Mouse (Mus musculus) hindbrain, embryonic 11.5 days (tissue): ENCODE results near the gene Efhd2. TPM values are rescaled to one million over a fixed set of nuclear protein-coding genes. Genes with fewer than 3 reads are reported as not detected.
A peak's percentile ranks its signal among the peaks of the same experiment; 100 is the strongest.

ENCODE experiments used
- ATAC-seq: fragments of 200-750 bp; cut with Nextera tagmentation; 2 replicates; pipeline ENCODE4 v1.8.0; 2017; ENCODE audit warnings: mild to moderate bottlenecking, moderate TSS enrichment, moderate library complexity; ENCODE audit not compliant: low FRiP score
- DNase-seq: peaks from one replicate; pipeline ENCODE4 v3.0.0-alpha.2; 2015; ENCODE audit warnings: low spot score
- H3K27ac ChIP-seq: fragments of 300-500 bp; sonication (generic); 2 replicates; pipeline ENCODE4 v1.5.1; 2014; ENCODE audit warnings: mild to moderate bottlenecking, low read depth, low read length
- H3K27me3 ChIP-seq: fragments of 300-500 bp; sonication (generic); 2 replicates; pipeline ENCODE4 v1.6.1; 2014; ENCODE audit warnings: mild to moderate bottlenecking, low read length, moderate library complexity, mixed read lengths; ENCODE audit not compliant: control insufficient read depth, insufficient read depth
- H3K36me3 ChIP-seq: fragments of 300-500 bp; sonication (generic); 2 replicates; pipeline ENCODE4 v1.6.1; 2014; ENCODE audit warnings: mild to moderate bottlenecking, low read length, moderate library complexity, mixed read lengths; ENCODE audit not compliant: control insufficient read depth, insufficient read depth
- H3K4me1 ChIP-seq: fragments of 300-500 bp; sonication (generic); replicated peaks from 2 replicates; pipeline ENCODE4 v1.6.1; 2014; ENCODE audit warnings: low read length, mixed read lengths; ENCODE audit not compliant: control insufficient read depth, insufficient read depth
- H3K4me2 ChIP-seq: fragments of 300-500 bp; sonication (generic); replicated peaks from 2 replicates; pipeline ENCODE4 v1.6.1; 2014; ENCODE audit warnings: mild to moderate bottlenecking, low read depth, low read length
- H3K4me3 ChIP-seq: fragments of 300-500 bp; sonication (generic); 2 replicates; pipeline ENCODE4 v1.5.1; 2014; ENCODE audit warnings: low read depth, low read length
- H3K9ac ChIP-seq: fragments of 300-500 bp; sonication (generic); 2 replicates; pipeline ENCODE4 v1.6.1; 2014; ENCODE audit warnings: low read depth, low read length
- H3K9me3 ChIP-seq: fragments of 300-500 bp; sonication (generic); 2 replicates; pipeline ENCODE4 v1.6.1; 2016; ENCODE audit warnings: low read length; ENCODE audit not compliant: control insufficient read depth
- WGBS: fragments of 180-500 bp; shearing (Covaris S2); extraction: QIAGEN DNeasy Blood & Tissue Kit; methylation state at CpG from one replicate; pipeline ENCODE4 v1.1.7; 2014; 5-methylcytosine and 5-hydroxymethylcytosine counted together
- polyA plus RNA-seq: library from polyadenylated mRNA; unstranded; fragments of >200 nt; fragmentation: Nextera tagmentation; extraction: Ambion mirVana; gene quantifications from 2 replicates; pipeline ENCODE4 v1.2.1, GENCODE M21; 2014

The Efhd2 gene
- polyA plus RNA-seq, 1 experiment from 2014 or later, result 25.0 TPM

DNA sequence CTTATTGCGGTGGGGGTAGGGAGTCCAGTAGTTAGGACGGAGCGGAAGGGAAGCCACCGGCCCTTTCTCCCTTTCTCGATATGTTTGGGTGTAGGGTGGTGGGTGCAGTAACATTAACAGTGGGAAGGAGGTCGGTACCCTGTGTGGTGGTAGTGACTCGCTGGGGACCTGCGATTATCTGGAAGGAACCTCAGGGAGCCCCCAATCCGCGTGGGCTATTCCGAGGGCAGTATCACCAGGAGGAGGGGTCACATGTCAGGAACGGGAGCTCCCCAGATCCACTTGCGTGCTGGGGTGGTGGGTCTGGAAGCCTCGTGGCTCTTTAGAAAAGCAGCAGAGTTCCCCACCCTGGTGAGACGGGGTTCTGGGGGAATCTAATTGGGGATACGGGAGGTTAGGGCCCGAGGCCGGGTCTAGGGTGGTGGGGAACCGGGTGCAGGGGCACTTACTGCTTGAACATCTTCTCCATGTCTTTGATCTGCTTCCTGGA, 564 bp downstream of the Efhd2 start:
- DNase-seq (no peak), ATAC-seq (peak; percentile 31)
- Histone ChIP-seq H3K27ac (peak overlapping the region; percentile 31; the same call in 1 of the 2 replicates), H3K4me2 (peak overlapping the region; percentile 98), H3K27me3 (no peaks in the 10 kb centered on the region), H3K4me1 (peaks cover 5% of the 10 kb centered on the region; the same call in 1 of the 2 replicates), H3K4me3 (peak overlapping the region; percentile 67), H3K9me3 (no peaks in the 10 kb centered on the region), H3K9ac (peak overlapping the region; percentile 70), H3K36me3 (no peaks in the 10 kb centered on the region)
- 2% methylated on average over 19 of the region's 19 CpGs for WGBS

DNA sequence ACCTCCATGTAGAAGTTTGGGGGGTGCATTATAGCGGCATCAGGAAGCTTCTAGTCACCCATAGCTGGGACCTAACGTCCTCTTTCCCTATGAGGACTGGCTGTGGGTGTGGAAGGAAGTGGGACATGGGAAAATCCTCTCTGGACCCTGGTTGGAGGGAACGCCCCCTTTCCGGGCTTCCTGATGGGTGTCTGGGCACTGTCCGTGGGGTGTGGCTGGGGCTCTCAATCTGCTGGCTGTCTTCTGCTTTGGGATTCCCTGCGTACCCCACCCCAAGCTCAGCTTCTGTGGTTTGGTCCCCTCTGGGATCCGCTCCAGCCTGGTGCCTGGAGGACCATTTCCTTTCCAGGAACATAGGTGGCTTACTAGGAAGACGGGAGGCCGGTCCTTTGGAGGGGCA, 1.7 kb downstream of the Efhd2 start:
- H3K4me2 ChIP-seq, result peak overlapping the region; percentile 98
- no peaks in the 10 kb centered on the region for H3K9me3 ChIP-seq
- H3K9ac ChIP-seq, result no peak overlapping the region
- 81% methylated on average over 9 of the region's 9 CpGs for WGBS
- no peaks in the 10 kb centered on the region for H3K36me3 ChIP-seq
- peaks cover 5% of the 10 kb centered on the region; the same call in 1 of the 2 replicates for H3K4me1 ChIP-seq
- H3K4me3 ChIP-seq, result no peak overlapping the region
- H3K27ac ChIP-seq, result no peak overlapping the region
- H3K27me3 ChIP-seq, result no peaks in the 10 kb centered on the region
- no peak for ATAC-seq
- DNase-seq, result no peak

GRCm38 (mm10) chr4:141871909-141872308, 2.8 kb downstream of the Efhd2 start:
- Histone ChIP-seq H3K36me3 (no peaks in the 10 kb centered on the region), H3K4me3 (no peak overlapping the region), H3K27me3 (no peaks in the 10 kb centered on the region), H3K4me1 (peaks cover 8% of the 10 kb centered on the region; the same call in 1 of the 2 replicates), H3K4me2 (no peak overlapping the region), H3K9me3 (no peaks in the 10 kb centered on the region), H3K27ac (no peak overlapping the region), H3K9ac (no peak overlapping the region)
- DNase-seq, result no peak
- ATAC-seq, result no peak
- 73% methylated on average over 9 of the region's 9 CpGs for WGBS

GRCm38 (mm10) chr4:141871333-141871725, 3.4 kb downstream of the Efhd2 start:
- Histone ChIP-seq H3K9me3 (no peaks in the 10 kb centered on the region), H3K9ac (no peak overlapping the region), H3K4me1 (peaks cover 8% of the 10 kb centered on the region; the same call in 1 of the 2 replicates), H3K4me3 (no peak overlapping the region), H3K27ac (no peak overlapping the region), H3K27me3 (no peaks in the 10 kb centered on the region), H3K36me3 (no peaks in the 10 kb centered on the region), H3K4me2 (no peak overlapping the region)
- no peak for DNase-seq
- WGBS, result 87% methylated on average over 3 of the region's 3 CpGs
- no peak for ATAC-seq

DNA sequence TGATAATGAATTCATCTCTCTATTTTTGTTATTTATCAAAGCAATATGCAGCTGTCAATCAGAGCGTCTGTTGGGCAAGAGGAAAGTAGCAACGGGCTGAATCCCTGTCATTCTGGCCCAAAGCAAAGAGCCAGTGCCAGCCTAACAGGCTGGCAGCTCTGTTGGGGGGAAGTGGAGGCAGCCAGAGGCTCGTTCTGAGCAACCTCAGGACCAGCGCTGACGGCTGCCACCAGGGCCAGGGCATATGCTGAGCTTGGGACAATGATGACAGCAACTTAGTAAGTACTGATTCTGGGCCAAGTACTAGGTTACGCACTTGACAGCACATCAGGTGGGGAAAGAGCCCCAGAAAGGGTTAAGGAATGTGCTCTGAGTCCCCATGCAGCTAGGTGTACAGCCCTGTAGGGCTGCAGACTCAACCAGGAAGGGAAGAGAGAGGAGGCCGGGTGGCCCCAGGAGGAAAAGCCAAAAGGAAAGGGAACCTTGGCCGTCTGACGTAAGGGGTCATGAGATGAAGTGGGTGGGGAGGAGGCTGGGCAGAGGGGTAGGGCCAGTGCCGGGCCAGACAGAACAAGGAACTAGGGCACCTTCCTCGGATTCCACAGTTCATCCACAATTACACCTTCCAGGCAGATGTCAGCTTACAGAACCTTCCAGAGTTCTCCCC, 3.9 kb downstream of the Efhd2 start:
- Histone ChIP-seq H3K36me3 (no peaks in the 10 kb centered on the region), H3K4me1 (peaks cover 8% of the 10 kb centered on the region; the same call in 1 of the 2 replicates), H3K27me3 (no peaks in the 10 kb centered on the region), H3K4me3 (no peak overlapping the region), H3K9me3 (no peaks in the 10 kb centered on the region), H3K27ac (no peak overlapping the region), H3K4me2 (no peak overlapping the region), H3K9ac (no peak overlapping the region)
- no peak for ATAC-seq
- WGBS, result 68% methylated on average over 11 of the region's 11 CpGs
- DNase-seq, result no peak

GRCm38 (mm10) chr4:141869436-141870215, 5.1 kb downstream of the Efhd2 start:
- Histone ChIP-seq H3K9ac (no peak overlapping the region), H3K9me3 (no peaks in the 10 kb centered on the region), H3K36me3 (no peaks in the 10 kb centered on the region), H3K4me2 (no peak overlapping the region), H3K27me3 (no peaks in the 10 kb centered on the region), H3K27ac (no peak overlapping the region), H3K4me1 (peaks cover 5% of the 10 kb centered on the region; the same call in 1 of the 2 replicates), H3K4me3 (no peak overlapping the region)
- DNase-seq (no peak), ATAC-seq (no peak)
- 87% methylated on average over 5 of the region's 5 CpGs for WGBS

DNA sequence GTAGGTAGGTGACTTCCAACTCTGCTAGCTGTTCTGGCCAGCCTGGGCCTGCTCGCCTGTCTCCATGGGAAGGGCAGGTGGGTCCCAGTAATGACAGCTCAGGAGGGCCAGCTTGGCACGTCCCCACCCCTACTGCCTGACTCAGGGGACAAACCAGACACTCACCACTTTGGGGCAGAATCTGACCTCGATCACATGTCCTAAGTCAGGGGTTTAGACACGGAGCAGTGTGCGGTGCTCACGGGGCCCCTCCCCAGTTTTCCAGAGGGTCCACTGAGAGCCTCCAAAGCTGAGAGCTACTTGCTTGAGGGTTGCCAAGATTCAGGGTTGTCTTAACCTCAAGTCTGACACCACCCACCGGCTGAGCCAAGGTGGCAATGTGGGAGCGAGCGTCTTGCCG, 6.7 kb downstream of the Efhd2 start:
- Histone ChIP-seq H3K4me2 (no peak overlapping the region), H3K27me3 (no peaks in the 10 kb centered on the region), H3K9me3 (no peaks in the 10 kb centered on the region), H3K9ac (no peak overlapping the region), H3K4me3 (no peak overlapping the region), H3K4me1 (peaks cover 3% of the 10 kb centered on the region; the same call in 1 of the 2 replicates), H3K36me3 (no peaks in the 10 kb centered on the region), H3K27ac (no peak overlapping the region)
- DNase-seq (no peak), ATAC-seq (no peak)
- 87% methylated on average over 10 of the region's 10 CpGs for whole genome bisulfite sequencing

GRCm38 (mm10) chr4:141867498-141867897, 7.2 kb downstream of the Efhd2 start:
- no peaks in the 10 kb centered on the region for H3K27me3 ChIP-seq
- H3K4me2 ChIP-seq, result no peak overlapping the region
- ATAC-seq, result 0 out of 2 replicates have a peak, but pooled peaks have one; percentile 34
- H3K27ac ChIP-seq, result 0 out of 2 replicates have a peak overlapping the region, but pooled peaks have one; percentile 20
- no peak overlapping the region; the same call in 1 of the 2 replicates for H3K9ac ChIP-seq
- H3K4me3 ChIP-seq, result no peak overlapping the region
- WGBS, result 58% methylated on average over 4 of the region's 4 CpGs
- no peaks in the 10 kb centered on the region for H3K36me3 ChIP-seq
- peaks cover 3% of the 10 kb centered on the region; the same call in 1 of the 2 replicates for H3K4me1 ChIP-seq
- no peak for DNase-seq
- no peaks in the 10 kb centered on the region for H3K9me3 ChIP-seq
